Mouse (Mus musculus) neural tube, embryonic 13.5 days (tissue): Measurements from ENCODE around the gene E2f8. TPM values are rescaled to one million over a fixed set of nuclear protein-coding genes. Genes with fewer than 3 reads are reported as not detected.

ENCODE experiments used
- ATAC-seq: fragments of 200-750 bp; cut with Nextera tagmentation; 2 replicates; pipeline ENCODE4 v1.8.0; 2017; ENCODE audit warnings: low read depth, mild to moderate bottlenecking, moderate TSS enrichment, moderate library complexity
- H3K27ac ChIP-seq: fragments of 300-500 bp; sonication (generic); replicated peaks from 2 replicates; pipeline ENCODE4 v1.5.1; 2015; ENCODE audit warnings: moderate library complexity, mild to moderate bottlenecking, inconsistent platforms
- H3K27me3 ChIP-seq: fragments of 300-500 bp; sonication (generic); 2 replicates; pipeline ENCODE4 v1.6.1; 2015; ENCODE audit warnings: mild to moderate bottlenecking, inconsistent platforms
- H3K36me3 ChIP-seq: fragments of 300-500 bp; sonication (generic); 2 replicates; pipeline ENCODE4 v1.6.1; 2015; ENCODE audit warnings: mild to moderate bottlenecking, inconsistent platforms
- H3K4me1 ChIP-seq: fragments of 300-500 bp; sonication (generic); replicated peaks from 2 replicates; pipeline ENCODE4 v1.6.1; 2015; ENCODE audit warnings: inconsistent platforms
- H3K4me2 ChIP-seq: fragments of 300-500 bp; sonication (generic); 2 replicates; pipeline ENCODE4 v1.6.1; 2015; ENCODE audit warnings: inconsistent platforms, mild to moderate bottlenecking, moderate library complexity
- H3K4me3 ChIP-seq: fragments of 300-500 bp; sonication (generic); 2 replicates; pipeline ENCODE4 v1.5.1; 2015; ENCODE audit warnings: mild to moderate bottlenecking, inconsistent platforms
- H3K9ac ChIP-seq: fragments of 300-500 bp; sonication (generic); 2 replicates; pipeline ENCODE4 v1.6.1; 2015; ENCODE audit warnings: moderate library complexity, mild to moderate bottlenecking, inconsistent platforms
- H3K9me3 ChIP-seq: fragments of 300-500 bp; sonication (generic); 2 replicates; pipeline ENCODE4 v1.6.1; 2016; ENCODE audit warnings: inconsistent platforms
- WGBS: fragments of 180-500 bp; shearing (Covaris S2); methylation state at CpG from one replicate; pipeline ENCODE4 v1.1.7; 2015; 5-methylcytosine and 5-hydroxymethylcytosine counted together
- polyA plus RNA-seq: library from polyadenylated mRNA; unstranded; fragments of >200 nt; fragmentation: Nextera tagmentation; extraction: Ambion mirVana; gene quantifications from 2 replicates; pipeline ENCODE4 v1.2.1, GENCODE M21; 2015

The E2f8 gene
- polyA plus RNA-seq, 1 experiment from 2014 or later = 4.1 TPM

GRCm38 (mm10) chr7:48870144-48870543 lies 11.3 kb downstream of the E2f8 start:
- H3K4me3 ChIP-seq = no peak overlapping the region

GRCm38 (mm10) chr7:48867576-48867975 lies 13.8 kb downstream of the E2f8 start:
- ATAC-seq = no peak
- WGBS = 91% methylated on average over 18 of the region's 18 CpGs
- no peaks in the 10 kb centered on the region for H3K9me3 ChIP-seq
- no peak overlapping the region for H3K27ac ChIP-seq
- no peak overlapping the region for H3K4me3 ChIP-seq
- no peaks in the 10 kb centered on the region for H3K27me3 ChIP-seq
- no peak overlapping the region for H3K4me2 ChIP-seq
- no peaks in the 10 kb centered on the region for H3K4me1 ChIP-seq
- no peak overlapping the region for H3K9ac ChIP-seq
- peaks cover 17% of the 10 kb centered on the region for H3K36me3 ChIP-seq

More at GRCm38 (mm10) chr7:48870144-48870543, 11.3 kb downstream of the E2f8 start:
- Histone ChIP-seq H3K9ac (no peak overlapping the region), H3K4me2 (no peak overlapping the region), H3K9me3 (no peaks in the 10 kb centered on the region), H3K36me3 (peaks cover 27% of the 10 kb centered on the region), H3K27ac (no peak overlapping the region), H3K4me1 (no peaks in the 10 kb centered on the region), H3K27me3 (no peaks in the 10 kb centered on the region)
- no peak for ATAC-seq
- WGBS = 87% methylated on average over 6 of the region's 6 CpGs

- no peak overlapping the region for H3K4me3 ChIP-seq
- H3K27me3 ChIP-seq = no peaks in the 10 kb centered on the region
- no peak overlapping the region for H3K4me2 ChIP-seq
- no peak for ATAC-seq
- no peaks in the 10 kb centered on the region for H3K4me1 ChIP-seq
- WGBS = 89% methylated on average over 9 of the region's 9 CpGs
- no peak overlapping the region for H3K27ac ChIP-seq
- no peak overlapping the region for H3K9ac ChIP-seq
- H3K36me3 ChIP-seq = no peaks in the 10 kb centered on the region
- no peaks in the 10 kb centered on the region for H3K9me3 ChIP-seq
These were observed 16.5 kb downstream of the E2f8 start for GRCm38 (mm10) chr7:48864671-48865458.

DNA sequence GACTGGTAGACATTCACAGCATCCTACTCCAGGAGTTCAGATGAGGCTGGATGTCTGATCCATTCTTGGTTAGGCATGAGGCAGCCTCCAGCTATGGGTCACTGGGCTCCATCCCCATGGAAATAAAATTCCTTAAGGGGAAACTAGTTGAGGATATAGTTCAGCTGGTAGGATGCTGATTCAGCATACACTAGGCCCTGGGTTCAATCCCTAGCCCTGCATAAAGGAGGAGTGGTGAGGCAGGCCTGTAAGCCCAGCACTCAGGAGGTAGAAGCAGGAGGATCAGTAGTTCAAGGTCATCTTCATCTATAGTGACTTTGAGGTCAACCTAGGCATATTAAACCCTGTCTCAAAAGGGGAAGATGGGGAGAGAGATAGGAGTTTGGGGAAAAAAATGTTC lies 17.2 kb downstream of the E2f8 start:
- no peaks in the 10 kb centered on the region for H3K9me3 ChIP-seq
- H3K9ac ChIP-seq = no peak overlapping the region
- H3K27ac ChIP-seq = no peak overlapping the region
- H3K36me3 ChIP-seq = no peaks in the 10 kb centered on the region
- no peak overlapping the region for H3K4me3 ChIP-seq
- no peak for ATAC-seq
- H3K4me2 ChIP-seq = no peak overlapping the region
- H3K4me1 ChIP-seq = no peaks in the 10 kb centered on the region
- H3K27me3 ChIP-seq = no peaks in the 10 kb centered on the region

GRCm38 (mm10) chr7:48861796-48862195 lies 19.6 kb downstream of the E2f8 start:
- Histone ChIP-seq H3K27me3 (no peaks in the 10 kb centered on the region), H3K9ac (no peak overlapping the region), H3K4me3 (no peak overlapping the region), H3K9me3 (no peaks in the 10 kb centered on the region), H3K27ac (no peak overlapping the region), H3K4me1 (no peaks in the 10 kb centered on the region), H3K4me2 (no peak overlapping the region), H3K36me3 (no peaks in the 10 kb centered on the region)
- 94% methylated on average over 4 of the region's 4 CpGs for WGBS
- no peak for ATAC-seq

- Histone ChIP-seq H3K4me1 (no peaks in the 10 kb centered on the region), H3K9ac (no peak overlapping the region), H3K4me3 (no peak overlapping the region), H3K27ac (no peak overlapping the region), H3K36me3 (no peaks in the 10 kb centered on the region), H3K9me3 (no peaks in the 10 kb centered on the region), H3K4me2 (no peak overlapping the region), H3K27me3 (no peaks in the 10 kb centered on the region)
- no peak for ATAC-seq
- WGBS = 40% methylated on average over 1 of the region's 1 CpGs
These were observed 20.4 kb downstream of the E2f8 start for GRCm38 (mm10) chr7:48860948-48861347.

DNA sequence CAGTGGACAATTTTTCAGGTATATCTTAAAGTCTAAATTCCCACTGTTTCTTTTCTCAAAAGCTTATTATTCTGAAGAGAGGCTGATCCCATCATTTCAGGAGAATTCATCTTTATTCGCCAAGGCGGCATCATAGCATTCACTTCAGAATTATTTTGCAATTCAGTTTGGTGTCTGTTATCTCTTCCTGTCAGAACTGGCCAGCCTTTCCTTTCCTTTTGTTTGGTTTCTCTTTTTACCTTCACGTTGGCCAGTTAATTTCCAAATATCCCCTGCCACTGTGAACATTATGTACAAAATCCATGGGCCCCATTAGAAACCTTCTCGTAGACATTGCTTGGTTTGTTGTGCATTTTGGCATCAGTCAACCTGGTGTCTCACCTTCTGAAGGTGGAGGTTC lies 22.0 kb downstream of the E2f8 start:
- Histone ChIP-seq H3K27me3 (no peaks in the 10 kb centered on the region), H3K9me3 (no peaks in the 10 kb centered on the region), H3K27ac (no peak overlapping the region), H3K4me3 (no peak overlapping the region), H3K4me2 (no peak overlapping the region), H3K9ac (no peak overlapping the region), H3K36me3 (no peaks in the 10 kb centered on the region), H3K4me1 (no peaks in the 10 kb centered on the region)
- WGBS = 92% methylated on average over 4 of the region's 4 CpGs
- ATAC-seq = no peak

DNA sequence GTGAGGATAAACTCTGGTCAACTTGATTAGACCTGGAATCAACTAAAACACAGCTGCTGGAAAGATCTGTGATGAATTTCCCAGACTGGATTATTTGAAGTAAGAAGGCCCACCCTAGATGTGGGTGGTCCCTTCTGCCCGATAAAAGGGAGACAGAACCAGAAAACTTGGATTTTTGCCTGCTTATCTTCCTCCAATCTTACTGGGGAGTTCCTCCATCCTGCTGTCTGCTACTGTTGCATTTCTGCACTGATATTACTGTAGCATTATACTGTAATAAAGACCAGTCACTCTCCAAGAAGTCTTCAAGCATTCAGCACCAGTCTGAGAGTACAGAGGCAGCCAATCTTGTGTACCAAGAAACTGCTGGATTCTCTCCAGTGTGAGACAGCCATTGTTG lies 23.1 kb downstream of the E2f8 start:
- no peaks in the 10 kb centered on the region; the same call in 1 of the 2 replicates for H3K27me3 ChIP-seq
- no peak for ATAC-seq
- H3K4me3 ChIP-seq = no peak overlapping the region
- no peaks in the 10 kb centered on the region for H3K4me1 ChIP-seq
- no peak overlapping the region for H3K9ac ChIP-seq
- no peaks in the 10 kb centered on the region for H3K36me3 ChIP-seq
- H3K9me3 ChIP-seq = no peaks in the 10 kb centered on the region
- no peak overlapping the region for H3K27ac ChIP-seq
- 81% methylated on average over 1 of the region's 1 CpGs for WGBS
- H3K4me2 ChIP-seq = no peak overlapping the region

DNA sequence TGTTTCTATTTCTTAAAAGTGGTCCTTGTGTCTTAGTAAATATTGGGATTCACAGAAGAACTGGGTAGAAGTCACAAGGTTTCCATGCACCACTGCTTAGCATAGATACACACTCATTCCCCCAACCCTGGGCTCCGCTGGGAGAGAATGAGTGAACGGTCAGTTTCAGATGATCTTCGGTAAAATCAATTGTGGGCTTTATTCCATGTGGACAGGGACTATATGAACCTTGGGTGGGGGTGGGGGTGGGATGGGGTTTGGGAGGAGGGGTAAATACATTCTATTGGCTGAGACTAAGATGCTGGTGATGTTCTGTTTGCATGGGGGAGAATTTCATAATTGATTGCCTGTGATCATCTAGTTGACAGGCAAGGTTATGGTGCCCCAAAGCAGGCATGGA lies 25.9 kb downstream of the E2f8 start:
- no peaks in the 10 kb centered on the region for H3K9me3 ChIP-seq
- WGBS = 94% methylated on average over 3 of the region's 3 CpGs
- H3K36me3 ChIP-seq = no peaks in the 10 kb centered on the region
- H3K9ac ChIP-seq = no peak overlapping the region
- H3K27ac ChIP-seq = no peak overlapping the region
- no peak overlapping the region for H3K4me3 ChIP-seq
- no peak overlapping the region for H3K4me2 ChIP-seq
- no peaks in the 10 kb centered on the region; the same call in 1 of the 2 replicates for H3K27me3 ChIP-seq
- no peak for ATAC-seq
- no peaks in the 10 kb centered on the region for H3K4me1 ChIP-seq

DNA sequence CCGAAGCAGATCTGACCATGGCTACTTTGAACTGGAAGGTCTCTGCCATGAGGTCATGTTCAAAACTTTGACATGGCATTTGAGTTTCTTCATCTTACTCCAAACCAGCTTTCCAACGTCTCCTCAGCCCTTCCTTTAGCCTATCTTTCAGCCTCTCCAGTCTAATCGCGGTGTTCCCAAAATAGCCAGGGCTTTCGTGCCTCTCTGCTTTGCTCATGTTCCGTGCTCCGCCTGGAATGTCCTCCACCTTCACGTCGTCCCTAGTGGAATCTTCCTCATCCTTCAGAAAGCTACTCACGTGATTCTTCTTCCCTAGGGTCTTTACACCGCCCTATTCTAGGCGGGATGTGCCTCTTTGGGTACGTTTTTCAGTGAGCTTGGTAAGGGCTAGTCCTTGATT lies 27.9 kb downstream of the E2f8 start:
- Histone ChIP-seq H3K4me1 (no peaks in the 10 kb centered on the region), H3K36me3 (no peaks in the 10 kb centered on the region), H3K27ac (no peak overlapping the region), H3K9ac (no peak overlapping the region), H3K9me3 (no peaks in the 10 kb centered on the region), H3K4me3 (no peak overlapping the region), H3K27me3 (peaks cover 5% of the 10 kb centered on the region), H3K4me2 (no peak overlapping the region)
- WGBS = 87% methylated on average over 13 of the region's 13 CpGs
- ATAC-seq = no peak

GRCm38 (mm10) chr7:48851529-48852104 lies 29.8 kb downstream of the E2f8 start:
- H3K27ac ChIP-seq = 0 out of 2 replicates have a peak overlapping the region, but pooled peaks have one; percentile 10
- no peak overlapping the region for H3K4me2 ChIP-seq
- H3K9me3 ChIP-seq = no peaks in the 10 kb centered on the region
- H3K36me3 ChIP-seq = no peaks in the 10 kb centered on the region
- H3K4me3 ChIP-seq = no peak overlapping the region
- 0 out of 2 replicates have a peak, but pooled peaks cover 4% of the 10 kb centered on the region for H3K4me1 ChIP-seq
- WGBS = 48% methylated on average over 6 of the region's 6 CpGs
- no peak for ATAC-seq
- H3K9ac ChIP-seq = no peak overlapping the region
- peaks cover 19% of the 10 kb centered on the region for H3K27me3 ChIP-seq

GRCm38 (mm10) chr7:48847820-48848650 lies 33.4 kb downstream of the E2f8 start, which contains the start of gene Csrp3:
Csrp3 (minus strand) TSS chr7:48848033.
- 40% methylated on average over 11 of the region's 11 CpGs for WGBS
- Histone ChIP-seq H3K27me3 (peaks cover 55% of the 10 kb centered on the region), H3K4me1 (0 out of 2 replicates have a peak, but pooled peaks cover 4% of the 10 kb centered on the region), H3K36me3 (no peaks in the 10 kb centered on the region), H3K27ac (no peak within 1 kb of the TSS), H3K4me2 (no peak within 1 kb of the TSS), H3K9me3 (no peaks in the 10 kb centered on the region), H3K9ac (no peak within 1 kb of the TSS), H3K4me3 (no peak within 1 kb of the TSS)
- ATAC-seq = no peak
